Mouse (Mus musculus): ENCODE results near the gene Nagk. TPM values are rescaled to one million over a fixed set of nuclear protein-coding genes. Genes with fewer than 3 reads are reported as not detected.
"Not testable (repeated sequence)": the region's sequence is repeated elsewhere in the genome, so short reads cannot be mapped to it uniquely, and the experiment has no call there.

The Nagk gene
- 24.2 to 28.4 TPM (median 24.6 TPM) in 3 replicates for total RNA-seq (2017)

GRCm38 (mm10) chr6:83794760-83795296 is at the start of gene Nagk:
TSS of gene Nagk (plus strand) at chr6:83794982.
- peak; percentile 91 for ATAC-seq (replicated peaks; ENCODE audit: insufficient number of reproducible peaks, low FRiP score, low TSS enrichment, poor library complexity, severe bottlenecking)

- ATAC-seq (replicated peaks; ENCODE audit: insufficient number of reproducible peaks, low FRiP score, low TSS enrichment, poor library complexity, severe bottlenecking): no peak
These were observed 49.3 kb upstream of the Nagk start for GRCm38 (mm10) chr6:83745466-83745865.

GRCm38 (mm10) chr6:83749286-83749685 is 45.5 kb upstream of the Nagk start:
- no peak for ATAC-seq (replicated peaks; ENCODE audit: insufficient number of reproducible peaks, low FRiP score, low TSS enrichment, poor library complexity, severe bottlenecking)

GRCm38 (mm10) chr6:83750171-83750684 is 44.6 kb upstream of the Nagk start:
- no peak for ATAC-seq (replicated peaks; ENCODE audit: insufficient number of reproducible peaks, low FRiP score, low TSS enrichment, poor library complexity, severe bottlenecking)

- no peak for ATAC-seq (replicated peaks; ENCODE audit: insufficient number of reproducible peaks, low FRiP score, low TSS enrichment, poor library complexity, severe bottlenecking)
These were observed 38.7 kb upstream of the Nagk start for GRCm38 (mm10) chr6:83756051-83756450.

- no peak for ATAC-seq (replicated peaks; ENCODE audit: insufficient number of reproducible peaks, low FRiP score, low TSS enrichment, poor library complexity, severe bottlenecking)
These were observed 32.4 kb upstream of the Nagk start, which contains the start of gene Ankrd53 for GRCm38 (mm10) chr6:83762344-83762743. TSS of gene Ankrd53 (plus strand) at chr6:83762644.

- ATAC-seq (replicated peaks; ENCODE audit: insufficient number of reproducible peaks, low FRiP score, low TSS enrichment, poor library complexity, severe bottlenecking): no peak
These were observed 31.8 kb upstream of the Nagk start for GRCm38 (mm10) chr6:83762880-83763431.

- no peak for ATAC-seq (replicated peaks; ENCODE audit: insufficient number of reproducible peaks, low FRiP score, low TSS enrichment, poor library complexity, severe bottlenecking)
These were observed 27.8 kb upstream of the Nagk start for GRCm38 (mm10) chr6:83766982-83767381.

- no peak for ATAC-seq (replicated peaks; ENCODE audit: insufficient number of reproducible peaks, low FRiP score, low TSS enrichment, poor library complexity, severe bottlenecking)
These were observed 26.3 kb upstream of the Nagk start for GRCm38 (mm10) chr6:83768485-83768884.

GRCm38 (mm10) chr6:83774126-83774525 is 20.7 kb upstream of the Nagk start:
- ATAC-seq (replicated peaks; ENCODE audit: insufficient number of reproducible peaks, low FRiP score, low TSS enrichment, poor library complexity, severe bottlenecking): no peak

GRCm38 (mm10) chr6:83774781-83775563 is 19.8 kb upstream of the Nagk start:
- no peak; the same call in 1 of the 2 replicates for ATAC-seq (replicated peaks; ENCODE audit: insufficient number of reproducible peaks, low FRiP score, low TSS enrichment, poor library complexity, severe bottlenecking)

- peak; percentile 72 for ATAC-seq (replicated peaks; ENCODE audit: insufficient number of reproducible peaks, low FRiP score, low TSS enrichment, poor library complexity, severe bottlenecking)
These were observed 19.0 kb upstream of the Nagk start, which contains the start of gene Tex261 for GRCm38 (mm10) chr6:83775638-83776293. TSS of gene Tex261 (minus strand) at chr6:83775813.

GRCm38 (mm10) chr6:83778306-83778705 is 16.5 kb upstream of the Nagk start:
- no peak for ATAC-seq (replicated peaks; ENCODE audit: insufficient number of reproducible peaks, low FRiP score, low TSS enrichment, poor library complexity, severe bottlenecking)

- no peak for ATAC-seq (replicated peaks; ENCODE audit: insufficient number of reproducible peaks, low FRiP score, low TSS enrichment, poor library complexity, severe bottlenecking)
These were observed 15.8 kb upstream of the Nagk start for GRCm38 (mm10) chr6:83779026-83779425.

GRCm38 (mm10) chr6:83786426-83786825 is 8.4 kb upstream of the Nagk start:
- ATAC-seq (replicated peaks; ENCODE audit: insufficient number of reproducible peaks, low FRiP score, low TSS enrichment, poor library complexity, severe bottlenecking): 0 out of 2 replicates have a peak, but pooled peaks have one; percentile 25

GRCm38 (mm10) chr6:83788554-83788953 is 6.2 kb upstream of the Nagk start:
- ATAC-seq (replicated peaks; ENCODE audit: insufficient number of reproducible peaks, low FRiP score, low TSS enrichment, poor library complexity, severe bottlenecking): no peak; the same call in 1 of the 2 replicates

GRCm38 (mm10) chr6:83790533-83790932 is 4.2 kb upstream of the Nagk start:
- not testable (repeated sequence) for ATAC-seq (replicated peaks; ENCODE audit: insufficient number of reproducible peaks, low FRiP score, low TSS enrichment, poor library complexity, severe bottlenecking)

GRCm38 (mm10) chr6:83791251-83791890 is 3.4 kb upstream of the Nagk start:
- no peak for ATAC-seq (replicated peaks; ENCODE audit: insufficient number of reproducible peaks, low FRiP score, low TSS enrichment, poor library complexity, severe bottlenecking)

- ATAC-seq (replicated peaks; ENCODE audit: insufficient number of reproducible peaks, low FRiP score, low TSS enrichment, poor library complexity, severe bottlenecking): 0 out of 2 replicates have a peak, but pooled peaks have one; percentile 2
These were observed 714 bp downstream of the Nagk start for GRCm38 (mm10) chr6:83795492-83795900.

Data from monocyte, adult 5-6 weeks (primary cell).